Mouse (Mus musculus): ENCODE data around the gene Myo9b.

Myo9b gene

GRCm38 (mm10) chr8:71392391-71392790 is 119.9 kb downstream of the Myo9b start:
- DNase-seq = no peak

GRCm38 (mm10) chr8:71392871-71393270 is 120.4 kb downstream of the Myo9b start:
- DNase-seq = no peak

DNA sequence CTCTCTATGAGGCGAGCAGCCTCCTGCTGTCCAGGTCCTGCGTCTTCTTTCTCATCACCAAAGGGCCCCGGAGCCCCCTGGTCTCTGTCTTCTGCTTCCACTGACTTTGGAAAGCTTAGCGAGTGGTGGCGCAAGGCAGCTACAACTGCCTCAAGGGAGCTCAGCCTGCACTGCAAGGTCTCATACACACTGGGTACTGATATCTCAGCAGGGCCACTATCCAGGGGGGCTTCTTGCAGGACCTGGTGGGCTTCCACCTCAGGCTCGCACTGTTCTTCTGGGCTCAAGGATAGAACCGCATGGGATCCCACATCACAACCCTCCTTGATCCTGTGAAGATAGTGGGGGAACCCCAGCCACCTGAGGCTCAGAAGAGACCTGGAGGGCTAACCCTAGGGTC is 122.0 kb downstream of the Myo9b start:
- no peak for DNase-seq

GRCm38 (mm10) chr8:71395071-71395470 is 122.6 kb downstream of the Myo9b start:
- DNase-seq = no peak

GRCm38 (mm10) chr8:71395629-71396028 is 123.1 kb downstream of the Myo9b start, which contains the start of gene Ushbp1:
Gene Ushbp1, minus strand, starts transcription at chr8:71395802.
- no peak for DNase-seq

- DNase-seq = peak; percentile 86
Observed at GRCm38 (mm10) chr8:71396639-71397305, 124.3 kb downstream of the Myo9b start, which contains the start of gene Babam1. Gene Babam1, plus strand, starts transcription at chr8:71396861.

DNA sequence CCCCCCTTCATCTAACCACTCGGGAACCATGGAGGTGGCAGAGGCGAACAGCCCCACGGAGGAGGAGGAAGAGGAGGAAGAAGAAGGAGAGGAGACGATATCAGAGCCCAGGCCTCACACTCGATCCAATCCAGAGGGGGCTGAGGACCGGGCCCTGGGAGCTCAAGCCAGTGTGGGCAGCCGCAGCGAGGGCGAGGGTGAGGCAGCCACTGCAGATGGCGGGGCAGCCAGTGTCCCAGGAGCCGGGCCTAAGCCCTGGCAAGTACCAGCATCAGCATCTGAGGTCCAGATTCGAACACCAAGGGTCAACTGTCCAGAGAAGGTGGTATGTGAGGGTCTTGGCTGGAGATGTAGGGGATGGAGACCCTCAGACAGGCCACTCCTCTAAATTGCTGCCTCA is 125.2 kb downstream of the Myo9b start:
- no peak for DNase-seq

- no peak for DNase-seq
Observed at GRCm38 (mm10) chr8:71400826-71401225, 128.3 kb downstream of the Myo9b start.

DNA sequence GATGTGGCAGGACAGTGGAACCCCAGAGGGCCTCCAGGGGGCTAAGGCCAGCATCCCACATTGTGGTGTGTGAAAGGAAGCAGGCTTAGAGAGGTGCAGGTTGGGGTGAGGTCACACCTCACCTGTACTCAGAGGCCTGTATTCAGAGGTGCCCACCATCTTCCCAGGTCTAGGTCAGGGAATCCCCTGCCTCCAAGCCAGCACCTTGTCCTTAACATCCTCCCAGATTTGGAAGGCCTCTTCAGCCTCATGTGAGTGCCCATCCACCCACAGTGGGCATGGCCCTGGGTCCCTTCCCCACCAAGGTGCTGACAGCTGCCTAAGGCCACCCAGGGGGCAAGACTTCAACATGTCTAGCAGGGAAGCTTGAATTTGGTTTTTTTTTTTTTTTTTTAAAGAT is 128.9 kb downstream of the Myo9b start:
- DNase-seq = no peak

DNA sequence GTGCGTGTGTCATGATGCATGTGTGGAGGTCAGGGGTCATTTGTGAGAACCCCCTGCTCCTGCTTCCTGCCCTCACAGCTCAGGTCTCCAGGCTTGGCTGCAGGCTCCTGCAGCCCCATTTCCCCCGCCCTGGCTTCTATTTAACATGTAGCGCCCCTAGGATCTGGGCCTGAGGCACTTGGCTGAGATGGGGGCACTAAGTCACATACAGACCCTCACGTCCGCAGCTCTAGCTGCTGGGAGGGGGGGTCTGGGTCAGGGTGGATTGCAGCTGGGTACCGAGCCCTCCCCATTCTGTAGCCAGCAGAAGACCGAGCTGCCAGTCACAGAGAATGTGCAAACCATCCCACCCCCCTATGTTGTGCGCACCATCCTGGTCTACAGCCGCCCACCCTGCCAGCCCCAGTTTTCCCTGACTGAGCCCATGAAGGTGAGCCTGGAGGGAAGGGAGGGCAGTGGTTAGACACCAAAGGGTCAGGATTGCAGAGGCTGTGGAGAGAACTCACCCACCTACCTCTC is 130.0 kb downstream of the Myo9b start:
- DNase-seq = no peak

DNA sequence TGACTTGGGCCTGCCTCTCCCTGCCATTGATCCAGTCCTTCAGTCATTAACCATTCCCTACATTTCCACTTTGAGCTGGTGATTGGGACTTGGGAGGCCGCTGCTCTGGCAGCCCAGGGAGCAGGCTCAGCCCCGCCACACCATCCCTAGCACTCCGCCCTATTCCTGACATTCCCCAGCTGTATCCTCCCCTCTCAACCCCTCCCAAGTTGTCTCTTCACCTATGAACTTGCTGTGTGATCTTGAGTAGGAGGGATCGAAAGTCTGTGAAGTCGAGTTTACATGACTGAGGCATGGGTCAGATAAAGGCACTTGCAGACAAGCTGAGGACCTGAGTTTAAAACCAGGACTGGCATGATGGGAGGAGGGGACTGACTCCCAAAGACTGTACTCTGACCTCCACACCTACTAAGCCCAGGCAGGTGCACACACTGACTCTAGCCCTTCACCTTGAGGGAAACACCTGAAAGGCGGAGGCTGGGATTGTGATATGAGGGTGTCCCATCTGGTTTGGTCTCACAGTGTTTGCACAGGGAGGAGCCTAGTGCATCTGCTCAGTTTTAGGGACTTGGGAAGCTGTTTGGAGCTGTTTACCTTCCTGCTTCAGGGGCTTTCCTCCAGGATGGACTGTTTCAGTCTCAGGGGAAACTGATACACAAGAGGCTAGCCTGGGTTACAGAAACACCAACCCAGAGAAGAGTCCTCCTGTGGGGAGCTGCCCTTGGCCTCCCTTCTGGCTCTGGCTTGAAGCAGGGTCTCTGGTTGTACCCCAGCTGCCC is 130.8 kb downstream of the Myo9b start:
- DNase-seq = no peak

DNA sequence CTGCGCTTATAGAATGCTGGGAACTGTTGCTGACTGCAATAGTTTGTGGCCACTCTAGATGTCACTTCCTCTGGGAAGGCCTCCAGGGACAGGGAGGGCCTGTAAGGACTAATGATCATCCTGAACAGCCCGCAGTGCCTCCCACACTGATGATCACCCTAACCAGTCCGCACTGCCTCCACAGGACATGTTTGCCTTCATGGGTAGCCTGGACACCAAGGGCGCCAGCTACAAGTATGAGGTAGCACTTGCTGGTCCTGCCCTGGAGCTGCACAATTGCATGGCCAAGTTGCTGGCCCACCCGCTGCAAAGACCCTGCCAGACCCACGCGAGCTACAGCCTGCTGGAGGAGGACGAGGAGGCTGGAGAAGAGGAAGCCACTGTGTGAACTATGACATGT is 131.5 kb downstream of the Myo9b start:
- no peak for DNase-seq

- no peak for DNase-seq
Observed at GRCm38 (mm10) chr8:71404951-71405351, 132.4 kb downstream of the Myo9b start.

DNA sequence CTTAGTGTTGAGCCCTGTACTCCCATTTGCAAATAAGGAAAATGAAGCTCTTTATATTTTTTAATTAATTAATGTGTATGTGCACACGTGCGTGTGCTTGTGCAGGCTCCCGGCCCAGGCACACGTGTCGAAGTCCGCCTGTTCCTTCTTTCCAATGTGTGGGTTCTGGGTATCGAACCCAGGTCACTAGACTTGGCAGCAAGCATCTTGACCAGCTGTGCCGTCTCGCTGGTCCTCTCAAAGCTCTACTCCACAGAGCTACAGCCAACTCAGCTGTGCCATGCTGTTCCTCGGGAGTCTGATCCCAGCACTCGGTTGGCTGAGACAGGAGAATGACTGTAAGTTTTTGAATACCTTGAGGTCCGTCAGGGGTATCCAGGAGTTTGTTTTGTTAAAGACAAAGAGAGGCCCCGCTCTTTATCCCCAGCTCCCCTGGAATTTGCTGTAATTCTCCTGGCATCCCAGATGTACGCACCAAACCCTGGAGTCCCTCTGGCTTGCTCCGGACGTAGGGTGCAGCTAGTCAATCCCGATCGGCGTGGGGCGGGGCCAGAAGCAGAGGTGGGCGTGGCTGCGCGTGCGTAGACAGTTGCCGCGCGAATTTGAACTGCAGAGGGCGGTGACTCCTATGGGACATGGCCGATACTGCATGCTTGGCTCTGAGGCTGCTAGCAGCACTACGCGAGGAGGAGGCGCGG is 133.0 kb downstream of the Myo9b start, which contains the start of gene Ankle1:
Gene Ankle1 (plus strand): TSS at position 610 of the 698 bp plus-strand sequence.
- peak; percentile 96 for DNase-seq

DNA sequence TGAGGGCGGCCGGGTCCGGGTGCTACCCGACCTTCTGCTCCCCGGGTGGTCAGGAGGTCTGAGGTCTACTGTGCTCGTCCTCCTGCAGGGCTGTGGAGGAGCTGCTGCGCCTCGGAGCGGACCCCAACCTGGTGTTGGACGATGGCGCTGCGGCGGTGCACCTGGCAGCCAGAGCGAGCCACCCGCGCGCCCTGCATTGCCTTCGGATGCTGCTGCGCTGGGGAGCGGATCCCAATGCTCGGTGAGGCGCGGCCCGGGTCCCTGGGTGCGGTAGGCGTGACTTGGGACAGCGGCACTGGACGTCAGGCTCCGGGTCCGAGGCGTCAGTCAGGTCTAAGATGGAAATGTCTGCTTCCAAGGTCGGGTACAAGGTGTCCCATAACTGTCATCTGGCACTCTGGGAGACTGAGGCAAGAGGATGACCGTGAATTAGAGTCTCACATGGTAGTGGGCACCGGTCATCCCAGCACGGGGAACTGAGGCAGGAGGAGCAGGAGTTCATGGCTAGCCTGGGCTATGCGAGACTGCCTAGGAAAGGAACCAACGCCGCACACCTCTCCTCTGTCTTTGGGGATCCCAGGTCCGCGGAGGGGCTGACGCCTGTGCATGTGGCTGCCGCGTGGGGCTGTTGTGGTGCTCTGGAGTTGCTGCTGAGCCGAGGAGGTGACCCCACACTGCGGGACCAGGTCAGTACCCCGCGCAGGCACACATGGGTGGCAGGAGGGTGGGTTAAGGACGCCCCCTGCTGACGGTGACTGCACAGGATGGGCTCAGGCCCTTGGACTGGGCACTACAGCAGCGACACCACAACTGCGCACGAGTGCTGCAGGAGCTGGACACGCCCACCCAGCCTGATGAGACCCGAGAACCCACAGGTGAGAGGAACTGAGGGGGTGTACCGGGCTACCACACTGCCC is 133.8 kb downstream of the Myo9b start:
- peak; percentile 43 for DNase-seq

DNA sequence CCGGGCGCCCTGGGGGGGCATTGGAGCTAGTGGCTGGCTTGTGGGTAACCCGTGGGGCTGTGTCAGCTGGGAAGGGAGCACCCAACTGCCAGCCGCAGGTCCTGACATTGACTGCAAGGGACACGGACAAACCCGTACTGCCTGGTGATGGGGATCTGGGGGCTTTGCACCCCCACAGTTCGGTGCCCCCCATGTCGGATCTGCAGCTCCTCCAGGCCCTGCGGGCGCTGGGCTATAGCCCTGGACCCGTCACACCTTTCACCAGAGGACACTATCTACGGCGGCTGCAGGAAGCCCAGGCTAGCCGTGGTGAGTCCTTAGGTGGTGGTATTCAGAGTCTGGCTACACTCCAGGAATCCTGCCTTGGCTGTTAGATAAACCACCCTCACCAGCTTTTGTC is 134.9 kb downstream of the Myo9b start:
- no peak for DNase-seq

- DNase-seq = no peak
Observed at GRCm38 (mm10) chr8:71408231-71408630, 135.7 kb downstream of the Myo9b start.
